Mouse (Mus musculus) liver, adult 2 months (tissue): ENCODE measurements at regions not wholly inside any gene's neighbourhood (a gene's known extent, or its start where the extent isn't known, plus 50 kb on each side); places are given as distances from the start of the nearest gene placed in this dataset.

Experiments
- CTCF ChIP-seq: fragments of 200-500 bp; IDR thresholded peaks from 2 replicates; pipeline ENCODE4 v1.5.1; 2011; ENCODE audit warnings: low read depth, low read length, control low read depth
- POLR2A ChIP-seq: fragments of 200-500 bp; IDR thresholded peaks from 2 replicates; pipeline ENCODE4 v1.6.1; 2011; ENCODE audit warnings: low read length, control low read depth; ENCODE audit not compliant: insufficient read depth; ENCODE audit errors: extremely low read depth

GRCm38 (mm10) chr6:17409703-17410408 is 53.7 kb upstream of the Met start:
- TF ChIP-seq CTCF (no peak), POLR2A (no peak)
